Mouse (Mus musculus) kidney, postnatal 36 days (tissue): ENCODE measurements around the gene Mettl26.

Source experiments
- DNase-seq, 2 experiments: peaks; one replicate each; pipeline ENCODE4 v3.0.0; 2021 to 2022; ENCODE audit warnings: mixed read lengths in 2 of 2

The Mettl26 gene

DNA sequence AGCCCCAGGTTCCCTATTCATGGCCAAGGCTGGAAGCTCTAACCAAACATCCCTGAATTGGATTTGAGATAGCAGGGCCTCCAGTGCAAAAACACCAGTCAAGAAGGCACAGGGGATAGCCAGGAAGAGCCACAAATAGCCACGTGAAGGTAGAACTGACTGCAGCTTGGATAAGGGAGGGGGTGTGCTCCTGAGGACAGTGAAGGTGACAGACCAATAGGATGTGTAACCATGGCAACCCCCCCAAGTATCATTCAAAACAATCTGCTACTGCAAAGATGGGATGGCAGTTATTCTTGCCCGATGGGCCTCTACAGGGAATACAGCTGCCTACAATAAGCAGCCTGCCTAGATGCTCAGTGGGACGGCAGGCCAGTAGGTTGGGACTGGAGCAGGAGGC lies 37.3 kb upstream of the Mettl26 start:
- DNase-seq = no peak

GRCm38 (mm10) chr17:25838904-25839303 lies 36.0 kb upstream of the Mettl26 start:
- DNase-seq = no peak

DNA sequence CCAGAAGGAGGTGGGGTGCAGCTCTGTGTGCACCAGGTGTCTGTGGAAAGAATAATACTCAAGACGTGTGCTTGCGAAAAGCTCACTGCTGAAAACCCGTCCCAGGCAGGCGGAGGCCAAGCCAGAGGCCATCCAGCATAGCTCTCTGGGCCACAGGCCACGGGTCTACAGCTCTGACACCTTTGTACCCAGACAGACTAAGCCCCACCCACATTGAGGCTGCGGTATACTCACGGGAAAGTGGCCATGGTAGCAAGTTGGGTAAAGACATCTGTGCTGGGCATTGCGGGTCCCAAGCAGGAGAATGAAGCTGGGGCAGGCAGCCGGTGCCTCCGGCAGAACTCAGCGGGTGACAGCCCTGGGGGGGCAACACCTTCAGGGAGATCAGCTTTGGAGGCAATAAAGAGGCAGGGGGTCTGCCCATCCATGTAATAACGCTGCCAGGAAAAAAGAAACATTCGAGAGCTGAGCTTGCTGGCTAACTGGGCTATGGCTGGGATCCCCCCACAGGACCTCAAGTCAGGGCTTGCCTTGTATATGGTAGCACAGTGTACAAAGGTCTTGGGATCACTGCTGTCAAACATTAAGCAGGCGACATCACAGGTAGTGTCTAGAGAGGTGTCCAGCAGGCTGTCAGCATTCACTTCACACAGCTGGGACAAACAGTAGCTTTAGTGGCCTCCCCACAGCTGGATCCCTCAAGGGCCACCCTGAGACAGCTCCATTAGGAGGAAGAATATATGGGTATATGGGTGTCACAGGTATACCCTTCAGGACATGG lies 35.2 kb upstream of the Mettl26 start:
- peak; percentile 73 to 76 for DNase-seq

- no peak for DNase-seq
Observed at GRCm38 (mm10) chr17:25840519-25840918, 34.4 kb upstream of the Mettl26 start.

DNA sequence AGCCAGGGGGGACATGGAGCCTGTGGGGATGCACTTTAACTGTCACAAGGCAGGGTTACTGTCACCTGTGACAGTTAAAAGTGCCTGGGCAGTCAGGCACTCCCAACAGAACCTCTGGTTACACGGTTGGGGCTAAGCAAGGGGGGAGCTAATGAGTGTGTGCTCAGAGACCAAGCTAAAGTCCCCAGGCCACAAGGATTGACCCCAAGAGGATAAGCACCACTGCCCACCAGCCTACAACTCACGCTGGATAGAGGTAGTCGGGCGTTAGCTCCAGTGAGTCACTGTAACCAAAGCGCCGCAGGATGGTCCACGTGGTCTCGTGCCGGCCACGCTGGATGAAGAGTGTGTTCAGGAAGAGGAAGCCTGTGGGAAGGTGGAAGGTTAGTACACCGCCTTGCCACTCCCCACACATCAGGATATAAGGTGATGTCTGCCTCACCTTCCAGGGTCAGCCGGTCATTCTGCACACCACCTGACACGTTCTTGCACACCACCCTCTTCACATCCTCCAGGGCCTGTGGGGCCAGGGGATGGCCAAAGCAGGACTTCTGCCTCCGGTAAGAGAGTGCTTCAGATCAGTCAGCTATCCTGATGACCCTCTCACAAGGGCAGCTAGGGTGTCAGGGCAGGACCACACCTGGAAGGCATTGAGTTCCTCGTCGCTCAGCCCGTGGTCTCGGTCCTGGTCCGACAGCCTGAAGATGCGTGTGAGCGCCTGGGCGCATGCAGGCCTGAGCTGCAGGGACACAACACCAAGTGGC lies 33.6 kb upstream of the Mettl26 start, which contains the start of gene Gm20683:
Gene Gm20683, minus strand, starts transcription at position 647 of the 764 bp plus-strand sequence.
- no peak for DNase-seq

DNA sequence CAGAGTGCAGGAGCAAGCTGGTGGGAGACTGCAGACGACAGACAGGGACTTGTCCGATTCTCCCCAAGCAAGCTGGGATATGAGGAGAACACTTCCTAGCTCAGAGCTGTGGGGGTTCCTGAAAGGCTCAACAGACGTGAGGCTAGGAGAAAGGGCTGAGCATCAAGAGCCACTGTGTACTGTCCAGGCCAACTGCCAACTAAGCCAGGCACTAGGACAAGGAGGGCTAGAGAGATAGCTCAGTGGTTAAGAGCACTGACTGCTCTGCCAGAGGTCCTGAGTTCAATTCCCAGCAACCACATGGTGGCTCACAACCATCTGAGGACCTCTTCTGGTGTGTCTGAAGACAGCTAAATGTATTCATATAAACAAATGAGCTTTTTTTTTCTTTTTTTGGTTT lies 32.4 kb upstream of the Mettl26 start:
- no peak for DNase-seq

- DNase-seq = no peak
Observed at GRCm38 (mm10) chr17:25843122-25843521, 31.8 kb upstream of the Mettl26 start.

DNA sequence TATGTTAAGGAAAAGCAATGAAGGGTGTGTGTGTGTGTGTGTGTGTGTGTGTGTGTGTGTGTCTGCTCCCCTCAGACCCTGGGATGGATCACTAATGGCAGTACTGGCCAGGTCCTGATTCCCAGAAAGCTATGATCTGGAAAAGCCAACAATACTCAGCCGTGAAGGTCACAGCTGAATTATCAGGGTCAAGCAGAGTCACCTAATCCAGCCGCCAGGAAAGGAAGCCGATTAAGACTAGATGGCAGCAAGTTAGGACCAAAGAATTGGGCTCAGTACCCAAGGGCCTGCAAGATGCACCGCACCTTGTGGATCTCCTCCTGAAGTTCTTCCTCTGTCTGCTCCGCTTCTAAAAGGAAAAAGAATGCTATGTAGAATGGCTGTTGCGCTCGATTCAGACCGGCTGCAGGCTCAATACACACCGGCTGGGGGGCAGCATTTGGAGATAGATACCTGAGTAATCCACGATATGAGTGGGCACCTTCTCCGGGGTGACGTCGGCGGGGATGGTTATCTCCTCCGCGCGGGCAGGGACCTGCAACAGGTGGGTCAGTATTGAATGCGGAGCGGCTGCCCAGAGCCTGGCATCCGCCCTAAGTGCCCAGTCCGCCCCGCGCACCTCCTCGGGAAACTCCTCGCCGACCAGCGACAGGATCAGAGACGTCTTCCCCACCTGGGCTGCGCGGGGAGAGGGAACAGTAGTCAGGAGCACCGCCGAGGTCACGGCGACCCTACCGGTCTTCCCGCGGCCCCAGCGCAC lies 31.1 kb upstream of the Mettl26 start:
- peak in 1 of 2 experiments; percentile 28 for DNase-seq

DNA sequence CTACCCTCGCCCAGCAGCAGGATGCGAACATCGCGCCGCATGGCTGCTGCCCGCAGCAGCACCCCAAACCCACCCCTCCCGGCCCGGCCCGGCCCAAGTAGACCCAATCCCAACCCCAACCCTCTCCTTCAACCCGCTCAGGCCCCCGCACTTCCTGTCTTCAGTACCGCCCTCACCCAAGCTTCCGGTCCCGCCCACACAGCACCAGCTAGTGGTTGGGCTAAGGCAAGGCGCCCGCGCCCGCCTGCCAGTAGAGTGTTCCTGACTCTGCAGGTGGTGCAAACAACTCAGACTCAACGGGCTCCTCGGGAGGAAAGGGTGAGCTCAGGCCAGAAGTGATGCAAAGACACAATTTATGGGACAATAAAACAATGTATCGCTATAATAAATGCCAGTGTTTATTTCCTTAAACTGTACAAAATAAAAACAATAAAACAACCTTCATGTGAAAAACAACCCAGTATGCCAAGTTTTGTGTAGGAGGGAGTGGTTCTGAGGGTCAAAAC lies 30.4 kb upstream of the Mettl26 start, which contains the start of gene Rhot2:
Gene Rhot2, minus strand, starts transcription at position 456 of the 506 bp plus-strand sequence.
- peak; percentile 98 for DNase-seq

DNA sequence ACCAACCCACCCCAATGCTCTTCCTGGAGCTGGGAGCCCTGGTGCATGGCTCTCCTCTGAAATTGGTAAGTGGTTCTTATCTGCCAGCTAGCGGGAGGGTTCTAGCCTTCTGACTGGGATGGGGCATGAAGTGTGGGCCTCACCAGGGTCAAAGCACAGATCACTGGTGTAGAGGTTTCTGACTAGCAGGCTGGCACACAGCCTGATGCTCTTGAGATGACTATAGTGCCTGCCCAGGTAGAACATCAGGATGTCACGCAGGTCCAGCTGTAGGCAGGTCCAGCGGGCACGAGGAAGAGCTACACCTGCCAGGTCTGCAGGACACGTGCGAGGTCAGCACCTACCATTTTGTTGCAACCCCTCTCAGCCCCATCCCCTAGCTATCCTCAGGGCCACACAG lies 14.6 kb upstream of the Mettl26 start:
- DNase-seq = no peak

DNA sequence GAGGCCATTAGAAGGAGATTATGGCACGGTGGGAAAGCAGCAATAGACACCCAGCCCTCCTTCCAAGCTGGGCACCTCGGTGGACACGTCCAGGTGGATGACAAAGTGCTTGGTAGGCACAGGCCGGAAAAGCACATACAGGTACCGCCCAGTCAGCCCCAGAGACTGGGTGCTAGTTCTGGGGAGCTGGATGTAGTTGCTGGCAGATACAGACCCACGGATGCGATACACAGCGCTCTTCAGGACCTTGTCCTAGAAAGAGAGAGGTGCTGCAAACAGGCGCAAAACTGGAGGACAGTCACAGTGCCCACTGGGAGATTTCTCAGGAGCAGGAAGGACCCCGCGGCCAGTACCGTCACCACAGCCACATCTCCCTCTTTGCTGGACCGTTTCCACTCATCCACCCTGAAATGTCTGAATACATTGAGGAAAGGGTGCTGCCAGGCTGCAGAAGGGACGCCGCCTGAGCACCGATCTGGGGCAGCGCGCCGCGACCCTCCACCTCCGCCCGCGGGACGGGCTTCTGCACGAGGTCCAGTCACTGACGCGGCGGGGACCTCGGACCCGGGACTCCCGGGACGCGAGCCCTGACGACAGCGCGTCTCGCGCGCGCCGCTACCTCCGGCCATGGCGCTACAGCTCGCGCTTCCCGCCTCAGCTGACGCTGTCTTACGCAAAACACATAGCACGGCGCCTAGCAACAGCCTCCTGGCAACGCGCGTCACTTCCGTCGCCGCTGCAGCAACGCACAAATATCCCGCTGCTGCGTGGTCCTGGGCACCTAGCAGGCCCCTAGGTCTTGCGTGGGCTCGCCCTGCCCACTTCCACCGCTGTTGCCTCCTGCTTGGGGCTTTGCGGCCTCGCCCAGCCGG lies 13.8 kb upstream of the Mettl26 start, which contains the start of gene Wdr90:
Gene Wdr90, minus strand, starts transcription at position 670 of the 872 bp plus-strand sequence.
- DNase-seq = peak; percentile 94 to 95

GRCm38 (mm10) chr17:25861704-25862612 lies 12.9 kb upstream of the Mettl26 start:
- peak; percentile 34 to 49 for DNase-seq

GRCm38 (mm10) chr17:25863681-25864080 lies 11.2 kb upstream of the Mettl26 start:
- DNase-seq = peak; percentile 59 to 73

GRCm38 (mm10) chr17:25864311-25864710 lies 10.6 kb upstream of the Mettl26 start:
- peak; percentile 60 to 61 for DNase-seq

DNA sequence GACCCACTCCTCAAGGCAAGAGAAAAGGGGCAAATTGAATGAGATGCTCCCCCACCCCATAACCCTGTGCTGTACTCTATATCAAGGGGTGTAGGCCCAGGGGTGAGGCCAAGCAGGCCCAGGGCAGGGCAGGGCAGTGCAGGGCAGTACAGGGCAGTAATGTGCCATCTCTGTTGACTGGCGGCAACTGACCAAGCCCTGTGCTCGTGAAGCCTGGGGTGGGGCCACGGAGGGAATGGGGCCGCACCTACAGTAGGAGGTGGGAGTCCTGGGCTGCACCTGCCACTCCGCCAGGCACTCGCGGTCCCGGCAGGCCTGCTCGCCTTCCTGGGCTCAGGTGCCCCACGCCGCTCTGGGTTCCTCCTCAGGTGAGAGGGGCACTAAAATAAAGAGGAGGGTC lies 9.6 kb upstream of the Mettl26 start:
- peak in 1 of 2 experiments; percentile 39 for DNase-seq

DNA sequence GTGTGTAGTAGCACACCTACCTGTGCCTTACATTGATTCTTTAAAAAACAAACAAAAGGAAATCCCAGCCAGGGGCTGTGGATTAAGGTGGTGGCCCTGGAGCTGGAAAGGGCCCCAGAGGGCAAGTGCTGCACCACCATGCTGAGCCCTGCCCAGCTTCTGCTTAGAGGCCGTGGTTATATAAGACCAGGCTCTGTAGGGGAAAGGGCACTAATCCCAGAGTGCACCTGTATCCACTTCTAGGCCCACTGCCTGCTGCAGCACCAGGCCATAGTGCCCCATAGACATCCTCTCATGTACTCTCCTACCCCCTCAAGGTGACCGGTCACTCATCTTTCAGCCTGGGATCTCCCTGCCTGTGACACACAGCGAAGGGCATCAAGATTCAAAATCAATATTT lies 8.7 kb upstream of the Mettl26 start:
- DNase-seq = peak; percentile 71 to 78

DNA sequence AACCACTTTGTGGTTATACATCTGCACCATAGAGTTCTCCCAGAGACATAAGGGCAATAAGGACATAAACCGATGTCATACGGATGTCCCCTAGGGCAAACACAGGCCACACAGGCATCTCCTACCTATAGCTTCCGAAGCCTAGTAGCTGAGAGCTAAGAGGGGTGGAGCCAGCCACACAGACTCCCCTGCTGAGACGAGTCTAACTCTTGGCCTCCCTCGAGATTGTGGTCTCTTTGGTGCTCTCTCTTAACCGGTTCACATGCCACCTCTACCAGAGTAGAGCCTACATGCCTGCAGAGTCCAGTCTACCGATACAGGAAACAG lies 7.4 kb upstream of the Mettl26 start:
- no peak for DNase-seq

GRCm38 (mm10) chr17:25867836-25868600 lies 6.9 kb upstream of the Mettl26 start:
- peak; percentile 78 to 84 for DNase-seq

GRCm38 (mm10) chr17:25868601-25869191 lies 6.2 kb upstream of the Mettl26 start, which contains the start of gene Mcrip2:
TSS of gene Mcrip2 (minus strand) at chr17:25868764.
- peak; percentile 91 to 92 for DNase-seq
